Mouse (Mus musculus): ENCODE data around the gene Piezo1. TPM values are rescaled to one million over a fixed set of nuclear protein-coding genes. Genes with fewer than 3 reads are reported as not detected.

Gene Piezo1
- total and polyA plus RNA-seq, 2 experiments from 2014 or later = 1.2 to 10.0 TPM

GRCm38 (mm10) chr8:122557248-122558038 lies 6.3 kb upstream of the Piezo1 start:
- DNase-seq (ENCODE audit: low spot score) (no peak), ATAC-seq (no peak)
- Histone ChIP-seq H3K36me3 (ENCODE audit: insufficient read depth, low read length) (no peaks in the 10 kb centered on the region), H3K9ac (replicated peaks; ENCODE audit: low read length) (no peak overlapping the region), H3K9me3 (ENCODE audit: low read length) (no peaks in the 10 kb centered on the region), H3K4me1 (ENCODE audit: insufficient read depth, low read length) (no peaks in the 10 kb centered on the region), H3K4me2 (ENCODE audit: low read depth, low read length) (no peak overlapping the region), H3K4me3 (ENCODE audit: low read length) (no peak overlapping the region), H3K27ac (no peak overlapping the region), H3K27me3 (ENCODE audit: insufficient read depth, low read length) (no peaks in the 10 kb centered on the region)
- no peak for TF ChIP-seq CTCF (IDR thresholded peaks at IDR 0.05; ENCODE audit: low read depth)
- WGBS = 48% methylated on average over 10 of the region's 10 CpGs

GRCm38 (mm10) chr8:122556030-122557009 lies 5.2 kb upstream of the Piezo1 start:
- H3K9me3 ChIP-seq (ENCODE audit: low read length) = no peaks in the 10 kb centered on the region
- ATAC-seq (no peak), DNase-seq (ENCODE audit: low spot score) (no peak)
- no peak for TF ChIP-seq CTCF (IDR thresholded peaks at IDR 0.05; ENCODE audit: low read depth)
- H3K27me3 ChIP-seq (ENCODE audit: insufficient read depth, low read length) = no peaks in the 10 kb centered on the region
- no peaks in the 10 kb centered on the region for H3K4me1 ChIP-seq (ENCODE audit: insufficient read depth, low read length)
- H3K4me3 ChIP-seq (ENCODE audit: low read length) = no peak overlapping the region
- 55% methylated on average over 12 of the region's 12 CpGs for WGBS
- no peak overlapping the region for H3K4me2 ChIP-seq (ENCODE audit: low read depth, low read length)
- H3K27ac ChIP-seq = no peak overlapping the region
- H3K36me3 ChIP-seq (ENCODE audit: insufficient read depth, low read length) = no peaks in the 10 kb centered on the region
- no peak overlapping the region for H3K9ac ChIP-seq (replicated peaks; ENCODE audit: low read length)

- Histone ChIP-seq H3K4me3 (ENCODE audit: low read length) (no peak overlapping the region), H3K4me2 (ENCODE audit: low read depth, low read length) (no peak overlapping the region), H3K27me3 (ENCODE audit: insufficient read depth, low read length) (no peaks in the 10 kb centered on the region), H3K27ac (no peak overlapping the region), H3K9me3 (ENCODE audit: low read length) (no peaks in the 10 kb centered on the region), H3K36me3 (ENCODE audit: insufficient read depth, low read length) (no peaks in the 10 kb centered on the region), H3K4me1 (ENCODE audit: insufficient read depth, low read length) (peaks cover 4% of the 10 kb centered on the region; the same call in 1 of the 2 replicates), H3K9ac (replicated peaks; ENCODE audit: low read length) (no peak overlapping the region)
- TF ChIP-seq CTCF (IDR thresholded peaks at IDR 0.05; ENCODE audit: low read depth) = no peak
- 52% methylated on average over 6 of the region's 6 CpGs for WGBS
- DNase-seq (ENCODE audit: low spot score) (peak; percentile 65), ATAC-seq (no peak)
Observed at GRCm38 (mm10) chr8:122554786-122555185, 3.7 kb upstream of the Piezo1 start.

GRCm38 (mm10) chr8:122550995-122551264 lies 199 bp downstream of the Piezo1 start:
- Histone ChIP-seq H3K27me3 (ENCODE audit: insufficient read depth, low read length) (no peaks in the 10 kb centered on the region), H3K9ac (replicated peaks; ENCODE audit: low read length) (peak overlapping the region; percentile 69), H3K27ac (peak overlapping the region; percentile 36; the same call in 1 of the 2 replicates), H3K4me2 (ENCODE audit: low read depth, low read length) (peak overlapping the region; percentile 79), H3K4me1 (ENCODE audit: insufficient read depth, low read length) (peaks cover 4% of the 10 kb centered on the region; the same call in 1 of the 2 replicates), H3K9me3 (ENCODE audit: low read length) (no peaks in the 10 kb centered on the region), H3K36me3 (ENCODE audit: insufficient read depth, low read length) (no peaks in the 10 kb centered on the region), H3K4me3 (ENCODE audit: low read length) (peak overlapping the region; percentile 50)
- DNase-seq (ENCODE audit: low spot score) (no peak), ATAC-seq (no peak)
- under 1% methylated on average over 29 of the region's 43 CpGs for WGBS
- no peak for TF ChIP-seq CTCF (IDR thresholded peaks at IDR 0.05; ENCODE audit: low read depth)

GRCm38 (mm10) chr8:122550234-122550994 lies 715 bp downstream of the Piezo1 start:
- Histone ChIP-seq H3K9ac (replicated peaks; ENCODE audit: low read length) (peak overlapping the region; percentile 69), H3K9me3 (ENCODE audit: low read length) (no peaks in the 10 kb centered on the region), H3K27ac (peak overlapping the region; percentile 36; the same call in 1 of the 2 replicates), H3K4me3 (ENCODE audit: low read length) (peak overlapping the region; percentile 50), H3K4me1 (ENCODE audit: insufficient read depth, low read length) (peaks cover 4% of the 10 kb centered on the region; the same call in 1 of the 2 replicates), H3K4me2 (ENCODE audit: low read depth, low read length) (peak overlapping the region; percentile 79), H3K27me3 (ENCODE audit: insufficient read depth, low read length) (no peaks in the 10 kb centered on the region), H3K36me3 (ENCODE audit: insufficient read depth, low read length) (no peaks in the 10 kb centered on the region)
- DNase-seq (ENCODE audit: low spot score) (peak; percentile 24), ATAC-seq (peak; percentile 39; the same call in 1 of the 2 replicates)
- no peak for TF ChIP-seq CTCF (IDR thresholded peaks at IDR 0.05; ENCODE audit: low read depth)
- 5% methylated on average over 47 of the region's 52 CpGs for WGBS

GRCm38 (mm10) chr8:122548891-122549439 lies 2.2 kb downstream of the Piezo1 start:
- no peak overlapping the region for H3K4me3 ChIP-seq (ENCODE audit: low read length)
- 87% methylated on average over 3 of the region's 3 CpGs for WGBS
- ATAC-seq (no peak), DNase-seq (ENCODE audit: low spot score) (no peak)
- H3K9me3 ChIP-seq (ENCODE audit: low read length) = no peaks in the 10 kb centered on the region
- no peak for TF ChIP-seq CTCF (IDR thresholded peaks at IDR 0.05; ENCODE audit: low read depth)
- no peak overlapping the region for H3K9ac ChIP-seq (replicated peaks; ENCODE audit: low read length)
- H3K36me3 ChIP-seq (ENCODE audit: insufficient read depth, low read length) = no peaks in the 10 kb centered on the region
- H3K4me2 ChIP-seq (ENCODE audit: low read depth, low read length) = no peak overlapping the region
- H3K27ac ChIP-seq = no peak overlapping the region
- no peaks in the 10 kb centered on the region for H3K27me3 ChIP-seq (ENCODE audit: insufficient read depth, low read length)
- peaks cover 4% of the 10 kb centered on the region; the same call in 1 of the 2 replicates for H3K4me1 ChIP-seq (ENCODE audit: insufficient read depth, low read length)
